Mouse (Mus musculus) MEL (cell line): ENCODE results near the gene Synpo2. TPM values are rescaled to one million over a fixed set of nuclear protein-coding genes. Genes with fewer than 3 reads are reported as not detected.

ENCODE experiments used
- DNase-seq: peaks from one replicate; pipeline ENCODE4 v3.0.0; 2011; ENCODE audit warnings: low read depth, low spot score
- H3K27ac ChIP-seq: 2 replicates; pipeline ENCODE4 v1.5.1; 2012; ENCODE audit warnings: low read depth, mild to moderate bottlenecking, control low read depth, low read length, moderate library complexity; ENCODE audit not compliant: control insufficient read depth
- H3K27me3 ChIP-seq, 2 experiments: fragments of 150-350 bp in 1 of 2; sonication (generic) in 1 of 2; 2 replicates each; pipeline ENCODE4 v1.6.1; 2012; ENCODE audit warnings: low read length in 2 of 2, mild to moderate bottlenecking in 2 of 2, improper control_type of control experiment in 1 of 2, moderate library complexity in 1 of 2; ENCODE audit not compliant: insufficient read depth in 2 of 2, control insufficient read depth in 1 of 2
- H3K36me3 ChIP-seq, 2 experiments: 2 replicates each; pipeline ENCODE4 v1.6.1; 2012 to 2014; ENCODE audit warnings: low read length in 2 of 2, improper control_type of control experiment in 1 of 2, inconsistent platforms in 1 of 2, mild to moderate bottlenecking in 1 of 2; ENCODE audit not compliant: insufficient read depth in 2 of 2, control insufficient read depth in 1 of 2
- H3K4me1 ChIP-seq, 2 experiments: fragments of 150-350 bp in 1 of 2; sonication (generic) in 1 of 2; 2 replicates each; pipeline ENCODE4 v1.6.1; 2012; ENCODE audit warnings: low read length in 2 of 2, improper control_type of control experiment in 1 of 2, mild to moderate bottlenecking in 1 of 2; ENCODE audit not compliant: insufficient read depth in 2 of 2, control insufficient read depth in 1 of 2
- H3K4me3 ChIP-seq, 2 experiments: fragments of 150-350 bp in 1 of 2; sonication (generic) in 1 of 2; 2 replicates each; pipeline ENCODE4 v1.5.1; 2012; ENCODE audit warnings: low read depth in 2 of 2, low read length in 2 of 2, mild to moderate bottlenecking in 2 of 2, moderate library complexity in 2 of 2, control low read depth in 1 of 2, improper control_type of control experiment in 1 of 2; ENCODE audit not compliant: control insufficient read depth in 1 of 2, insufficient read depth in 1 of 2
- H3K79me2 ChIP-seq: 2 replicates; pipeline ENCODE4 v1.6.1; 2012; ENCODE audit warnings: mild to moderate bottlenecking, low read length, moderate library complexity; ENCODE audit not compliant: control insufficient read depth, poor library complexity, insufficient read depth
- H3K9ac ChIP-seq: 2 replicates; pipeline ENCODE4 v1.6.1; 2012; ENCODE audit warnings: low read depth, mild to moderate bottlenecking, control low read depth, low read length, moderate library complexity; ENCODE audit not compliant: control insufficient read depth, poor library complexity, severe bottlenecking
- H3K9me3 ChIP-seq: fragments of 150-350 bp; sonication (generic); replicated peaks from 2 replicates; pipeline ENCODE4 v1.6.1; 2012; ENCODE audit warnings: mild to moderate bottlenecking, low read length, improper control_type of control experiment, moderate library complexity; ENCODE audit not compliant: insufficient read depth
- BHLHE40 ChIP-seq: IDR thresholded peaks from 2 replicates; pipeline ENCODE4 v1.6.1; 2012; ENCODE audit warnings: low read depth, mild to moderate bottlenecking, inconsistent platforms, low read length, improper control_type of control experiment, borderline replicate concordance
- CHD1 ChIP-seq: IDR thresholded peaks from 2 replicates; pipeline ENCODE4 v1.6.1; 2012; ENCODE audit warnings: low read depth, mild to moderate bottlenecking, inconsistent platforms, low read length, improper control_type of control experiment
- E2F4 ChIP-seq: IDR thresholded peaks from 2 replicates; pipeline ENCODE4 v1.6.1; 2011; ENCODE audit warnings: low read depth, low read length, improper control_type of control experiment, borderline replicate concordance
- ELF1 ChIP-seq: IDR thresholded peaks from 2 replicates; pipeline ENCODE4 v1.6.1; 2014; ENCODE audit warnings: low read depth, mild to moderate bottlenecking, inconsistent platforms, low read length, improper control_type of control experiment, moderate library complexity
- EP300 ChIP-seq, 2 experiments: IDR thresholded peaks; 2 replicates each; pipeline ENCODE4 v1.6.1; 2011; ENCODE audit warnings: improper control_type of control experiment in 2 of 2, low read length in 2 of 2, low read depth in 1 of 2, mild to moderate bottlenecking in 1 of 2
- ETS1 ChIP-seq: IDR thresholded peaks from 2 replicates; pipeline ENCODE4 v1.6.1; 2012; ENCODE audit warnings: low read depth, mild to moderate bottlenecking, inconsistent platforms, low read length, improper control_type of control experiment, moderate library complexity
- GABPA ChIP-seq: IDR thresholded peaks from 2 replicates; pipeline ENCODE4 v1.6.1; 2012; ENCODE audit warnings: low read depth, mild to moderate bottlenecking, inconsistent platforms, low read length, improper control_type of control experiment, moderate library complexity
- GATA1 ChIP-seq: IDR thresholded peaks from 2 replicates; pipeline ENCODE4 v1.6.1; 2011; ENCODE audit warnings: low read depth, low read length, improper control_type of control experiment
- HCFC1 ChIP-seq: IDR thresholded peaks from 2 replicates; pipeline ENCODE4 v1.6.1; 2012; ENCODE audit warnings: low read depth, mild to moderate bottlenecking, inconsistent platforms, low read length, improper control_type of control experiment, moderate library complexity
- KAT2A ChIP-seq: conservative IDR thresholded peaks from 2 replicates; pipeline ENCODE4 v1.6.1; 2012; ENCODE audit warnings: low read depth, low read length, improper control_type of control experiment, inconsistent platforms
- MAX ChIP-seq: IDR thresholded peaks from 2 replicates; pipeline ENCODE4 v1.6.1; 2011; ENCODE audit warnings: low read length, improper control_type of control experiment
- MAZ ChIP-seq: IDR thresholded peaks from 2 replicates; pipeline ENCODE4 v1.6.1; 2012; ENCODE audit warnings: low read depth, mild to moderate bottlenecking, inconsistent platforms, low read length, improper control_type of control experiment
- MXI1 ChIP-seq: IDR thresholded peaks from 2 replicates; pipeline ENCODE4 v1.6.1; 2011; ENCODE audit warnings: mild to moderate bottlenecking, low read depth, low read length, improper control_type of control experiment
- MYB ChIP-seq: IDR thresholded peaks from 2 replicates; pipeline ENCODE4 v1.6.1; 2011; ENCODE audit warnings: mild to moderate bottlenecking, low read depth, low read length, improper control_type of control experiment
- MYC ChIP-seq: IDR thresholded peaks from 2 replicates; pipeline ENCODE4 v1.6.1; 2011; ENCODE audit warnings: low read depth, mild to moderate bottlenecking, low read length, improper control_type of control experiment, moderate library complexity
- NELFE ChIP-seq: IDR thresholded peaks from 2 replicates; pipeline ENCODE4 v1.6.1; 2011; ENCODE audit warnings: low read depth, low read length, improper control_type of control experiment
- NRF1 ChIP-seq: IDR thresholded peaks from 2 replicates; pipeline ENCODE4 v1.6.1; 2014; ENCODE audit warnings: low read depth, mild to moderate bottlenecking, inconsistent platforms, low read length, improper control_type of control experiment, moderate library complexity; ENCODE audit not compliant: poor library complexity, insufficient read depth, severe bottlenecking
- POLR2AphosphoS2 ChIP-seq: IDR thresholded peaks from 2 replicates; pipeline ENCODE4 v1.6.1; 2011; ENCODE audit warnings: low read length, improper control_type of control experiment
- POLR2AphosphoS5 ChIP-seq: IDR thresholded peaks from 2 replicates; pipeline ENCODE4 v1.6.1; 2012; ENCODE audit warnings: low read depth, borderline replicate concordance, mild to moderate bottlenecking, inconsistent platforms, low read length, moderate library complexity, mixed read lengths
- RAD21 ChIP-seq: IDR thresholded peaks from 2 replicates; pipeline ENCODE4 v1.6.1; 2011; ENCODE audit warnings: mild to moderate bottlenecking, low read depth, low read length, improper control_type of control experiment
- SIN3A ChIP-seq: IDR thresholded peaks from 2 replicates; pipeline ENCODE4 v1.6.1; 2012; ENCODE audit warnings: low read length, improper control_type of control experiment, inconsistent platforms
- SMC3 ChIP-seq: IDR thresholded peaks from 2 replicates; pipeline ENCODE4 v1.6.1; 2011; ENCODE audit warnings: low read depth, low read length, improper control_type of control experiment
- TAL1 ChIP-seq: IDR thresholded peaks from 2 replicates; pipeline ENCODE4 v1.6.1; 2012; ENCODE audit warnings: mild to moderate bottlenecking, inconsistent platforms, low read length, moderate library complexity, mixed read lengths
- TBP ChIP-seq: IDR thresholded peaks from 2 replicates; pipeline ENCODE4 v1.8.0; 2011; ENCODE audit warnings: low read depth, low read length, improper control_type of control experiment
- UBTF ChIP-seq: IDR thresholded peaks from 2 replicates; pipeline ENCODE4 v1.6.1; 2012; ENCODE audit warnings: low read depth, mild to moderate bottlenecking, inconsistent platforms, low read length, improper control_type of control experiment, moderate library complexity, borderline replicate concordance; ENCODE audit not compliant: insufficient read depth
- USF1 ChIP-seq: IDR thresholded peaks from 2 replicates; pipeline ENCODE4 v1.6.1; 2014; ENCODE audit warnings: low read depth, mild to moderate bottlenecking, inconsistent platforms, low read length, improper control_type of control experiment, moderate library complexity
- USF2 ChIP-seq, 2 experiments: IDR thresholded peaks; 2 replicates each; pipeline ENCODE4 v1.6.1; 2011 to 2012; ENCODE audit warnings: improper control_type of control experiment in 2 of 2, low read length in 2 of 2, borderline replicate concordance in 1 of 2, inconsistent platforms in 1 of 2, low read depth in 1 of 2, mild to moderate bottlenecking in 1 of 2; ENCODE audit not compliant: insufficient read depth in 1 of 2
- polyA plus RNA-seq, 2 experiments: library from polyadenylated mRNA; stranded (reverse) in 1 of 2; unstranded in 1 of 2; fragments of >175 nt in 1 of 2; fragments of >200 nt in 1 of 2; gene quantifications; 2 replicates each; pipeline versions ENCODE4 v1.2.1 to v1.2.4; 2012; ENCODE audit warnings: low replicate concordance in 2 of 2, low read depth in 1 of 2; ENCODE audit not compliant: insufficient read length in 2 of 2, insufficient read depth in 1 of 2, missing spikeins in 1 of 2
- total RNA-seq: library from RNA; depleted of rRNA; stranded (reverse); fragments of 300-350 nt; gene quantifications from 2 replicates; pipeline ENCODE4 v1.2.3, GENCODE M21; 2012

Gene Synpo2
- total and polyA plus RNA-seq, 3 experiments = 0.04 TPM; not detected in 2

- H3K27ac ChIP-seq = no peak overlapping the region
- H3K9me3 ChIP-seq = no peaks in the 10 kb centered on the region
- H3K27me3 ChIP-seq = peaks cover 0 to 4% of the 10 kb centered on the region in 2 experiments; a peak in 2 of 4 replicates
- no peaks in the 10 kb centered on the region for H3K79me2 ChIP-seq
- H3K4me3 ChIP-seq = no peak overlapping the region
- H3K9ac ChIP-seq = no peak overlapping the region
- no peaks in the 10 kb centered on the region for H3K36me3 ChIP-seq
- no peak for TF ChIP-seq ELF1
- no peak for TF ChIP-seq GATA1
- no peak for TF ChIP-seq USF2 (IDR thresholded peaks at IDR 0.05; ENCODE audit: borderline replicate concordance in 1 of 2, insufficient read depth in 1 of 2, low read depth in 1 of 2, low read length in 2 of 2)
- no peak for TF ChIP-seq USF1
- DNase-seq = no peak
- no peaks in the 10 kb centered on the region for H3K4me1 ChIP-seq
Measured at GRCm38 (mm10) chr3:123142298-123142697, 93.7 kb downstream of the Synpo2 start.

- H3K4me1 ChIP-seq = no peaks in the 10 kb centered on the region
- no peaks in the 10 kb centered on the region for H3K9me3 ChIP-seq
- no peaks in the 10 kb centered on the region for H3K79me2 ChIP-seq
- H3K27me3 ChIP-seq = no peaks in the 10 kb centered on the region; a peak in 1 of 4 replicates
- H3K36me3 ChIP-seq = no peaks in the 10 kb centered on the region
- TF ChIP-seq NRF1 (no peak), HCFC1 (no peak), MAZ (no peak), MYC (no peak), E2F4 (no peak), GABPA (no peak), TAL1 (no peak), MXI1 (no peak), MAX (no peak), SMC3 (no peak), POLR2AphosphoS2 (no peak)
- no peak overlapping the region for H3K4me3 ChIP-seq
- no peak overlapping the region for H3K27ac ChIP-seq
- no peak overlapping the region for H3K9ac ChIP-seq
- DNase-seq = no peak
Measured at GRCm38 (mm10) chr3:123141069-123141468, 94.9 kb downstream of the Synpo2 start.

- no peaks in the 10 kb centered on the region for H3K79me2 ChIP-seq
- no peak overlapping the region for H3K4me3 ChIP-seq
- H3K36me3 ChIP-seq = no peaks in the 10 kb centered on the region
- no peaks in the 10 kb centered on the region for H3K4me1 ChIP-seq
- TF ChIP-seq UBTF (no peak), RAD21 (no peak), POLR2AphosphoS5 (no peak), BHLHE40 (no peak), MYB (no peak), SMC3 (no peak), NELFE (no peak), CHD1 (no peak), ETS1 (no peak), EP300 (IDR thresholded peaks at IDR 0.05; ENCODE audit: low read depth in 1 of 2, low read length in 2 of 2) (no peak), SIN3A (no peak), TBP (no peak), KAT2A (no peak), MXI1 (no peak)
- no peaks in the 10 kb centered on the region for H3K9me3 ChIP-seq
- no peak overlapping the region for H3K27ac ChIP-seq
- H3K27me3 ChIP-seq = no peaks in the 10 kb centered on the region; a peak in 1 of 4 replicates
- H3K9ac ChIP-seq = no peak overlapping the region
- no peak for DNase-seq
Measured at GRCm38 (mm10) chr3:123140134-123140533, 95.8 kb downstream of the Synpo2 start.
